Mouse (Mus musculus) lung, adult 2 months (tissue): ENCODE results near the gene Gm28305.

ENCODE experiments used
- CTCF ChIP-seq: fragments of 200-500 bp; IDR thresholded peaks from 2 replicates; pipeline ENCODE4 v1.5.1; 2011; ENCODE audit warnings: mild to moderate bottlenecking, low read length, control low read depth; ENCODE audit not compliant: insufficient read depth
- POLR2A ChIP-seq: fragments of 200-500 bp; IDR thresholded peaks from 2 replicates; pipeline ENCODE4 v1.6.1; 2011; ENCODE audit warnings: low read depth, mild to moderate bottlenecking, control low read depth, low read length, borderline replicate concordance; ENCODE audit errors: extremely low read depth

- TF ChIP-seq POLR2A (no peak), CTCF (no peak)
Measured at GRCm38 (mm10) chr9:104051028-104051427, 10.6 kb downstream of the Gm28305 start.
